In genomic region chr8:57918720-57919640, GRCm38 (mm10) we compare ENCODE assay signal across 13 mouse cellular contexts.
DNase-seq lines count a peak whose midpoint lies in the region; ATAC-seq lines count a peak whose summit lies in the region.
"Had no signal": no experiment of that assay in that cellular context is flagged by ENCODE, and none has a peak within 500 bp of the region (broad histone marks: within the 10 kb centered on the region; RNA-seq: fewer than 3 reads in every experiment).

No protein-coding gene starts in this region.

- H3K4me1 ChIP-seq in lung, embryonic 15.5 days, result no peaks in the 10 kb centered on the region
- no peaks in the 10 kb centered on the region for H3K4me1 ChIP-seq in embryonic facial prominence, embryonic 14.5 days (ENCODE audit: control insufficient read depth, insufficient read depth, low read length)
- H3K4me1 ChIP-seq in midbrain, embryonic 12.5 days, result peaks cover 20% of the 10 kb centered on the region

- intact Hi-C loops in left cerebral cortex, postnatal 4 days (cut with DNase I), result no loop called here

- no peak overlapping the region for H3K4me2 ChIP-seq in lung, embryonic 15.5 days
- H3K4me2 ChIP-seq in embryonic facial prominence, embryonic 14.5 days (ENCODE audit: low read depth, low read length), result no peak overlapping the region
- H3K4me2 ChIP-seq in midbrain, embryonic 12.5 days (replicated peaks), result peak overlapping the region; percentile 19

- no peak overlapping the region for H3K9ac ChIP-seq in lung, embryonic 15.5 days
- no peak overlapping the region for H3K9ac ChIP-seq in embryonic facial prominence, embryonic 14.5 days (ENCODE audit: low read depth, low read length)
- no peak overlapping the region for H3K9ac ChIP-seq in midbrain, embryonic 12.5 days (replicated peaks)
- H3K9ac ChIP-seq: liver, postnatal 0 days had no signal

- H3K36me3 ChIP-seq in lung, embryonic 15.5 days, result no peaks in the 10 kb centered on the region
- no peaks in the 10 kb centered on the region for H3K36me3 ChIP-seq in embryonic facial prominence, embryonic 14.5 days (ENCODE audit: control insufficient read depth, insufficient read depth, low read length)
- H3K36me3 ChIP-seq in midbrain, embryonic 12.5 days, result no peaks in the 10 kb centered on the region

- H3K27me3 ChIP-seq in lung, embryonic 15.5 days, result no peaks in the 10 kb centered on the region
- no peaks in the 10 kb centered on the region for H3K27me3 ChIP-seq in embryonic facial prominence, embryonic 14.5 days (replicated peaks; ENCODE audit: control insufficient read depth, insufficient read depth, low read length)
- H3K27me3 ChIP-seq in midbrain, embryonic 12.5 days, result peaks cover 21% of the 10 kb centered on the region

- 67% methylated on average over 9 of the region's 9 CpGs for WGBS in lung, embryonic 15.5 days
- WGBS in embryonic facial prominence, embryonic 14.5 days, result 52% methylated on average over 9 of the region's 9 CpGs
- 29% methylated on average over 9 of the region's 9 CpGs for WGBS in midbrain, embryonic 12.5 days

- no peak for DNase-seq in lung, postnatal 25 days (ENCODE audit: low spot score)
- peak; percentile 56 for DNase-seq in embryonic facial prominence, embryonic 14.5 days (ENCODE audit: low spot score)
- no peak for DNase-seq in natural killer cell, adult 2 months (ENCODE audit: low spot score in 2 of 2)
- DNase-seq in left cerebral cortex, postnatal 4 days, result no peak
- DNase-seq: cerebellum, adult 8-10 months; gastrocnemius, postnatal 36 days; heart, postnatal 36 days; kidney, postnatal 36 days; liver, postnatal 0 days; right cerebral cortex, adult 18-20 months had no signal

- no peak overlapping the region for H3K4me3 ChIP-seq in lung, embryonic 15.5 days
- no peak overlapping the region for H3K4me3 ChIP-seq in embryonic facial prominence, embryonic 14.5 days (ENCODE audit: low read depth, low read length)
- H3K4me3 ChIP-seq in midbrain, embryonic 12.5 days, result no peak overlapping the region

- no peak overlapping the region for H3K27ac ChIP-seq in lung, embryonic 15.5 days
- no peak overlapping the region for H3K27ac ChIP-seq in embryonic facial prominence, embryonic 14.5 days (replicated peaks; ENCODE audit: low read depth, low read length)
- H3K27ac ChIP-seq in midbrain, embryonic 12.5 days (replicated peaks), result peak overlapping the region; percentile 56

- peak; percentile 76 for ATAC-seq in lung, embryonic 15.5 days (ENCODE audit: borderline replicate concordance, extremely low read depth, low FRiP score, low TSS enrichment)
- ATAC-seq in embryonic facial prominence, embryonic 14.5 days (ENCODE audit: low read depth), result peak; percentile 47; the same call in 1 of the 2 replicates
- peak; percentile 90 for ATAC-seq in midbrain, embryonic 12.5 days (ENCODE audit: low FRiP score, low read depth)
- no peak for ATAC-seq in megakaryocyte, adult 5-6 weeks (ENCODE audit: poor library complexity, severe bottlenecking)
- ATAC-seq: liver, postnatal 0 days had no signal

- no peaks in the 10 kb centered on the region for H3K9me3 ChIP-seq in lung, embryonic 15.5 days
- H3K9me3 ChIP-seq in embryonic facial prominence, embryonic 14.5 days (ENCODE audit: control insufficient read depth, low read length), result no peaks in the 10 kb centered on the region
- no peaks in the 10 kb centered on the region for H3K9me3 ChIP-seq in midbrain, embryonic 12.5 days
